Mouse (Mus musculus) R1 (cell line): ENCODE data around the gene Sept3.

Experiments
- DNase-seq: peaks from one replicate; pipeline ENCODE4 v3.0.0-alpha.2; 2018; ENCODE audit warnings: low read depth, low spot score

Gene Sept3

DNA sequence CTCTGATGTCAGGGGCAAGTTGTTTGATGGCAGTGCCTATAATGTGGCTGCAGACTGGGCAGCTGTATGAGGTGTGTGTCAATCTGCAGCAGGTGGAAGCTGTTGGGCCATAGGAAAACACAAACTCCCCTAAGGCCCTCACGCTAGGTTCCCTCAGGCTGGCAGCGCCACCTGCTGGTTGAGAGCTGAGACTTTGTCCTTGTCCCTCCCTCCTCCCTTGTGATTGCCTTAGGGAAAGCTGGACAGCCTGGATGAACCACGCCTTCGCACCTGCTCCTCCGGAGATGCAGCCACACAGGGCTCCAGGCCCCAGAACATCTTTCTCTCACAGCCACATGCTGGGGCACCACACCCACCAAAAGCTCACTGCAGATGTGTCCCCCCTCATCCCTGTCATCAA lies 3.5 kb upstream of the Sept3 start:
- peak; percentile 86 for DNase-seq

- DNase-seq, result no peak
These were observed 2.4 kb upstream of the Sept3 start for GRCm38 (mm10) chr15:82272295-82272694.

GRCm38 (mm10) chr15:82274927-82275901 lies 521 bp downstream of the Sept3 start:
- peak; percentile 83 for DNase-seq

DNA sequence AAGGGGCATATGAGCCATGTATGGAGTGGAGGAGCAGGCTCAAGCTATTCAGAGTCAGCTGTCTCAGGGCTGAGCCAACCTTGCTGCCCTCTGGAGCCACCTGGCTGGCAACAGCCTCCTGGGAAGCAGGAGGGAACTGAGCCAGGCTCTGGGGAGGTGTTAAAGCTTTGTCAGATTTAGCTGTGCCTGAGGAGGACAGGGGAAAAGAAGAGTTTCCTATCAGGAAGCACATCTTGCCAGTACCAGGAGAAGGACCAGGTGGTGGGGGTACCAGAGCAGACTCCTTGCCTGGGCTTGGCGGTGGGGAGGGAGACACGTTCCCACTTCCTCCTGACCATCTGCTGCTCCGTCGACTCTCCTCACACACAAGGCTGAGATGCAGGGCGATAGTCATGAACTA lies 2.9 kb downstream of the Sept3 start:
- no peak for DNase-seq

GRCm38 (mm10) chr15:82280638-82281037 lies 5.9 kb downstream of the Sept3 start:
- no peak for DNase-seq

GRCm38 (mm10) chr15:82286157-82286556 lies 11.5 kb downstream of the Sept3 start:
- peak; percentile 38 for DNase-seq

DNA sequence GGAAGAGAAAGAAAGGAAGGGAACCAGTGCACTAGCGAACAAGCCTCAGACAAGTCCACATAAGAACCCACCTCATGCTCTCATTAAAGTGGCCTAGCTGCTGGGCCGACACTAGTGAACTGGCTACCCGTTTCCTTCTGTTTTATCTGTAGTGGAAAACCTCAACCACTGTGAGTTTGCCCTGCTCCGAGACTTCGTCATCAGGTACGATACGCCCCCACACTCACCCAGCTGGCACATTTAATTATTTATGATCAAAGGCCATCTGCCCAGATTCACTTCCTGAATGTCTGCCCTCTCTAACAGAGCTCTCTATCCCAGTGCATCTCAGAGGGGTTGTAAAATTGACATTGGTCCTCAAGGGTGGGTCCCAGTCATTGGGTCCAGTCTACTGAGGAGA lies 15.6 kb downstream of the Sept3 start:
- no peak for DNase-seq

DNA sequence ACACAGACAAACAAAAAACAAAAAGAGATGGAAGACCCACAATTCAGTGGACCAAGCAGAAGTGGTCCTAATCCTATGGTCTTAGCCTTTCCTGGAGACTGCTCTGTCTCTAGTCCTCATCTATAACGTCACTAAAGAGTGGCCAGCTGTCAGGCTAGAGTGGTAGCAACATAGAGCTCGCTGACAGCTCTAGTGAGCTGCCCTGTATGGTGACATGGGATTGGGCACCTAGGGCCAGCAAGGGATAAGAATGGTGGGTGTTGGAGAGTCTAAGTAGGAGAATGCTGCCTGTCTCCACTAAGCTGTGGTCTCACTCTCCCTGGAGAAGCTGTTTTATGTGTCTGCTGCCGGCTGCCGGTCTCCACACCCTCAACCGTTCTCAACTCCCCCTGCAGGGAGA lies 18.2 kb downstream of the Sept3 start:
- DNase-seq, result no peak

GRCm38 (mm10) chr15:82293271-82293711 lies 18.6 kb downstream of the Sept3 start:
- peak; percentile 49 for DNase-seq

- peak; percentile 58 for DNase-seq
These were observed 19.4 kb downstream of the Sept3 start for GRCm38 (mm10) chr15:82294059-82294458.

GRCm38 (mm10) chr15:82298764-82299561 lies 24.3 kb downstream of the Sept3 start, which contains the start of gene Wbp2nl:
Gene Wbp2nl, plus strand, starts transcription at chr15:82298954.
- peak; percentile 85 for DNase-seq

- no peak for DNase-seq
These were observed 32.4 kb downstream of the Sept3 start for GRCm38 (mm10) chr15:82307107-82307506.

GRCm38 (mm10) chr15:82308416-82308815 lies 33.7 kb downstream of the Sept3 start:
- no peak for DNase-seq

DNA sequence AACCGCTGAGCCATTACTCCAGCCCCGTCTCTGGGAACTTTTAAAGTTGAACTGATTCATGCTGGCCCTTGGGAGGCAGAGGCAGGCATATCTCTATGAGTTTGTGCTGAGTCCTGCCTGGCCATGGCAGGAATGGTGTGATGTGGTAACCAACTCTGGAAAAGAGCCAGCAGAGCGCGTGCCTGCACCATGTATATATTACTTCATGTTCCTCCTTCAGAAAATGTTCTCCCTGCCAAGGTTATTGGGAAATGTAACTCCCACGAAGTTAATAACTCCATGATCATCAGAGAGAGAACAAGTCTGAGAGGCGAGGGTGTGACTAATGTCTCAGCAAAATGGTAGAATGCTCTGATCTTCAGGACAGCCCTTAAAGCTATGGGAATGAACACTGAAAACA lies 43.1 kb downstream of the Sept3 start:
- no peak for DNase-seq

DNA sequence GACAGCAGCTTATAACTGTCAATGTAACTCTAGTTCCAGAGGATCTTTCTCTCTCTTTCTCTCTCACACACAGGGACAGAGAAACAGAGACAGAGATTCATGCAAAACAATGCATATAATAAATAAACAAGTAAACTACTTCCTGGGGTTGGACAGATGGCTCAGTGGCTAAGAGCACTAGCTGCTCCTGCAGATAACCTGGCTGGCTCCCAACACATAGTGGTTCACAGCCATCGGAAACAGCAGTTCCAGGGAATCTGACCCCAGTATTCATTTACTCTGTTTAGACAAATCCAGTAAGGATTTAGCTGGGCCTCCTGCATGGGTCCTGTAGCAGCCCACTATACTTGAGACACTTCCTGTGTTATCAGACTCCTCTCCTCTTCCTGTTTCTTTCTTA lies 44.9 kb downstream of the Sept3 start:
- DNase-seq, result no peak

DNA sequence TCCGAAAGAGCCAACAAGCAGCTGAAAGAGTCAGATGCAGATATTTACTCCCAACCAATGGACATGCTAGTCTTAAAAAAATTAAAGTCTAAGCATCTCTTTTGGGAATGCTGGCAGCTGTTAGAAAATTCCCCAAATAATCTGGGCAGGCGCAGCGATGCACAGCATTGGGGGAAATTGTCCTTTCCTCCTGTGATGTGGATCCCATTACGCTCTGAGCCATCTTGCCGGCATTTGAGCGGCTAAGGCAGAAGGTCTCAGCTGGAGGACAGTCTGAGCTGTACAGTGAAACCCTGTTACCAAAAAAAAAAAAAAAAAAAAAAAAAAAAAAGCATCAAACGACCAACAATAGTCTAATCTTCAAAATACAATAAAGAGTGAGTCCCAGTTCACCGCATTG lies 47.5 kb downstream of the Sept3 start:
- no peak for DNase-seq

DNA sequence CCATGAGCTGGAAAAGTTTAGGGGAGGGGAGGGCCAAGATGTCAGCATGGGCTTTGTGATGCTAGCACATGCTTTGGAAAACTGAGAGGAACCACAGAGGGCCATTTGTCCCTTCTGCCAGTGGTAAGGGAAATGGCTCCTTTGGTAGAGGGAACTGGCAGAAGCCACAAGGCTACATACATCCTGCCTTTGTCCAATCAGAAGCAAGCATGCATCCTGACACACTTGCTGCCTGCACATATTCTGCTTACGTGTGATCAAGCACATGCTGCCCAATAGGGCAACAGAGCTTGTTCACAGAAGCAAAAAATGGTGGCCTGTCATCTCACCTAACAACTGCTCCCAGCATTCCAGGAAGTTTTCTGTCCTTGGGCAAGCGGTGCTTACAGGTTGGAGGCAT lies 50.7 kb downstream of the Sept3 start:
- DNase-seq, result no peak

DNA sequence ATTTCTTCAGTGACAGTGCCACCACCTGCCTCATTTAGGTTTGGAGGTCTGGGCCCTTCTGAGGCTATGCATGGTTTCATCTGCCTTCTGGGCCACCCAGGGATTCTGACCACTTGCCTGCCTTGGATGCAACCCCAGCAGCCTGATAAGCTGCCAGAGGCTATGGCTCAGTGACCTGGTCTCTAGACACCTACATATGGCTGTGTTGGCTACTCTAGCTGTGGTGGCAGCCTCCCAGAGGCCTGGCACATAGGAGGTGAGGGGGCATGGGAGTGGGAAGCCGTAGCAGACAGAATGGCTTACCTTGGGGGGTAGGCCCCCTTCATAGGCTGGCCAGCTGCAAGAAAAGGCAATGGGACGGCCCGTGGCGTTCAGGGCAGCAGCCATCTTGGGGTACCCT lies 60.5 kb downstream of the Sept3 start:
- DNase-seq, result no peak

GRCm38 (mm10) chr15:82336629-82337028 lies 61.9 kb downstream of the Sept3 start:
- DNase-seq, result no peak

DNA sequence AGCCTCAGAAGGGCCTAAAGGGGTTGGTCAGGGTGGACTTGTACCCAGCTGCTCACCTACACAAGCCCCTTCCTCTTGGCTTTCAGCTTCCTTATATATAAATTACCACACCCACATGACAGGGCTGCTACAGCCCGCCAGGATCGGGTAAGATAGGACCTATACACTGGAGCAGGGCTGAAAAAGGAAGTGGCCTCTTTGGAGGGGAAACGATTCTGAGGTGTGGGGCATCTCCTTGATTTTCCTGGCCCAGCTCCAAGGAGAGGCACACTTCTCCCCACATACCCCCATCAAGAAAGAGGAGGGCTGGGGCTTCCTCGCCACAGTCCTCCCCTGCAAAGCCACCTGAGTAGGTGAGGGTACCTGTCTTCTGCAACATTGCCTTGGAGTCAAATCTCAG lies 63.2 kb downstream of the Sept3 start:
- no peak for DNase-seq

DNA sequence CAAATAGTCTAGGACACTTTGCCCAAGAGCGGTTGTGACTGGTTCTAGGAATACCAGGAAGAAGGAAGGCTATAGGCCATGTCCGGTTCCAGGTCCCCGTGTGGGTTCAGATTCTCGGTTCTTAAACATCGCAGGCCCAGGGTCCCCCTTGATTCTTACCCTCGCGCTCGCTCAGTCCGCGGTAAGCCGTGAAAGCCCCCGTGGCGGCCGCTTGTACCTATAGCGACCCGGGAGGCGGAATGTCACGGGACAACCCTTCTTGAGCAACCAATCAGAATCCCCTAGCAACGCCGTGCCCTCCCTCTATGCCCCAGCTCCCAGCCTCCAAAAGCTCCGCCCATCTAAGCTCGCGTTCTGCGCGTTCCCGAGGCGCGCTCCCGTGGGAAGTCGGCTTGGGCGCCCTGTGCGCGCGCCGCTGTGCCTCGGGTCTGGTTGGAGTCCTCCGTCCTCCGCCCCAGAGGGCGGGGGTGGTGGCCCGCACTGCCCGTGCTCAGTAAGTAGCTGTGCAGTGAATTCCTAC lies 64.0 kb downstream of the Sept3 start, which contains the start of the genes Naga, Pheta2 and Smdt1:
Gene Naga, minus strand, starts transcription at position 333 of the 520 bp plus-strand sequence.
Gene Pheta2, plus strand, starts transcription at position 350 of the 520 bp plus-strand sequence.
Gene Smdt1, plus strand, starts transcription at position 367 of the 520 bp plus-strand sequence.
- DNase-seq, result peak; percentile 97

GRCm38 (mm10) chr15:82339150-82339549 lies 64.5 kb downstream of the Sept3 start:
- peak; percentile 30 for DNase-seq
